Mouse (Mus musculus) heart, adult 2 months (tissue): ENCODE measurements around the gene Plcl2. TPM values are rescaled to one million over a fixed set of nuclear protein-coding genes. Genes with fewer than 3 reads are reported as not detected.
"Not testable (repeated sequence)": the region's sequence is repeated elsewhere in the genome, so short reads cannot be mapped to it uniquely, and the experiment has no call there.

Experiments
- DNase-seq, 2 experiments: peaks; one replicate each; pipeline ENCODE4 v3.0.0; 2021
- H3K27ac ChIP-seq: fragments of 200-600 bp; 2 replicates; pipeline ENCODE4 v1.8.1; 2022
- H3K27me3 ChIP-seq: fragments of 200-500 bp; 2 replicates; pipeline ENCODE4 v1.6.1; 2012; ENCODE audit warnings: mild to moderate bottlenecking, low read length, inconsistent platforms, mixed read lengths; ENCODE audit not compliant: control insufficient read depth, insufficient read depth
- H3K36me3 ChIP-seq: fragments of 200-500 bp; 2 replicates; pipeline ENCODE4 v1.6.1; 2012; ENCODE audit warnings: low read length, inconsistent platforms; ENCODE audit not compliant: control insufficient read depth, insufficient read depth
- H3K4me1 ChIP-seq: fragments of 200-500 bp; 2 replicates; pipeline ENCODE4 v1.6.1; 2011; ENCODE audit warnings: low read length; ENCODE audit not compliant: control insufficient read depth, insufficient read depth
- H3K4me3 ChIP-seq: fragments of 200-600 bp; 2 replicates; pipeline ENCODE4 v1.8.1; 2022
- H3K79me2 ChIP-seq: fragments of 200-500 bp; replicated peaks from 2 replicates; pipeline ENCODE4 v1.6.1; 2012; ENCODE audit warnings: mild to moderate bottlenecking, inconsistent platforms, low read length, moderate library complexity, mixed read lengths; ENCODE audit not compliant: control insufficient read depth, insufficient read depth
- H3K9ac ChIP-seq: fragments of 200-500 bp; 2 replicates; pipeline ENCODE4 v1.6.1; 2012; ENCODE audit warnings: low read depth, mild to moderate bottlenecking, control low read depth, inconsistent platforms, low read length, mixed read lengths
- CTCF ChIP-seq: fragments of 200-600 bp; IDR thresholded peaks from 2 replicates; pipeline ENCODE4 v1.8.1; 2022; ENCODE audit warnings: antibody characterized with exemption, mild to moderate bottlenecking, moderate library complexity
- EP300 ChIP-seq: fragments of 200-500 bp; IDR thresholded peaks from 2 replicates; pipeline ENCODE4 v1.6.1; 2011; ENCODE audit warnings: low read depth, low read length, control low read depth; ENCODE audit not compliant: insufficient read depth
- POLR2A ChIP-seq: fragments of 200-500 bp; IDR thresholded peaks from 2 replicates; pipeline ENCODE4 v1.6.1; 2011; ENCODE audit warnings: mild to moderate bottlenecking, low read depth, low read length, control low read depth; ENCODE audit not compliant: insufficient read depth
- whole genome bisulfite sequencing: fragments of 180-500 bp; shearing (Covaris S2); methylation state at CpG from one replicate; pipeline ENCODE4 v1.1.7; 2018; 5-methylcytosine and 5-hydroxymethylcytosine counted together
- intact Hi-C: fragments of 180-260 bp; cut with DNase I; formaldehyde crosslinking; loops from one replicate; pipeline ENCODE4 v1.15.1; 2025
- polyA plus RNA-seq: library from polyadenylated mRNA; depleted of rRNA; stranded (reverse); fragments of >200 nt; gene quantifications from 2 replicates; pipeline ENCODE4 v1.2.3, GENCODE M21; 2012
- total RNA-seq, 2 experiments: library from RNA; stranded (reverse); gene quantifications; 2 replicates each; pipeline ENCODE4 v1.2.3; 2021

Plcl2 gene
- total and polyA plus RNA-seq, 3 experiments = 2.8 to 8.0 (median 7.5) TPM

GRCm38 (mm10) chr17:50627658-50628057 lies 118.5 kb downstream of the Plcl2 start:
- H3K79me2 ChIP-seq = no peaks in the 10 kb centered on the region
- WGBS = 97% methylated on average over 3 of the region's 3 CpGs
- no peak for TF ChIP-seq CTCF
- TF ChIP-seq EP300 = no peak
- TF ChIP-seq POLR2A = no peak
- no peak overlapping the region for H3K4me3 ChIP-seq
- no peaks in the 10 kb centered on the region for H3K36me3 ChIP-seq
- intact Hi-C loops = loop anchor here (2.0 to 5.0 kb wide), 3 partner anchors 119 to 335 kb away; partner anchors contain the start of genes Dazl and Plcl2
- H3K27ac ChIP-seq = no peak overlapping the region
- peaks cover 1% of the 10 kb centered on the region; the same call in 1 of the 2 replicates for H3K4me1 ChIP-seq
- DNase-seq = no peak
- H3K9ac ChIP-seq = no peak overlapping the region
- no peaks in the 10 kb centered on the region for H3K27me3 ChIP-seq

- intact Hi-C loops = loop anchor here (2.0 to 5.0 kb wide), 3 partner anchors 120 to 336 kb away; partner anchors contain the start of genes Dazl and Plcl2
- no peaks in the 10 kb centered on the region for H3K36me3 ChIP-seq
- no peaks in the 10 kb centered on the region for H3K4me1 ChIP-seq
- H3K9ac ChIP-seq = no peak overlapping the region
- H3K27ac ChIP-seq = no peak overlapping the region
- H3K79me2 ChIP-seq = no peaks in the 10 kb centered on the region
- H3K27me3 ChIP-seq = no peaks in the 10 kb centered on the region
- H3K4me3 ChIP-seq = no peak overlapping the region
- TF ChIP-seq EP300 (no peak), CTCF (peak; percentile 76)
- no peak for DNase-seq
These were observed 119.5 kb downstream of the Plcl2 start for GRCm38 (mm10) chr17:50628716-50629115.

DNA sequence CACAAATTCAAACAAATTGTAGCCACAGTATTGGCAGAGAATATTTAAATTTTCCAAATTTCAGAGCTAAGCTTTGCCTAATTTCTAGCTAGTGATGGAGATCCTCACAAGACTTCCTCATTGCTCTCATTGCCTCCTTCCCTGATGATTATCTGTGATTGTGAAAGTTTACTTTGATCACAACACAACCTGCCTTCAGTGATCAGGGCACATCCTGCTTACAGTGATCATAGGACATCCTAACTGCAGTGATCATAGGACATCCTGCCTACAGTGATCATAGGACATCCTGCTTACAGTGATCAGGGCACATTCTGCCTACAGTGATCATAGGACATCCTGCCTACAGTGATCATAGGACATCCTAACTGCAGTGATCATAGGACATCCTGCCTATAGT lies 121.8 kb downstream of the Plcl2 start:
- intact Hi-C loops, H3K4me3 ChIP-seq, H3K36me3 ChIP-seq, H3K27me3 ChIP-seq, H3K9ac ChIP-seq, H3K27ac ChIP-seq, H3K4me1 ChIP-seq, DNase-seq, H3K79me2 ChIP-seq: not testable (repeated sequence)

DNA sequence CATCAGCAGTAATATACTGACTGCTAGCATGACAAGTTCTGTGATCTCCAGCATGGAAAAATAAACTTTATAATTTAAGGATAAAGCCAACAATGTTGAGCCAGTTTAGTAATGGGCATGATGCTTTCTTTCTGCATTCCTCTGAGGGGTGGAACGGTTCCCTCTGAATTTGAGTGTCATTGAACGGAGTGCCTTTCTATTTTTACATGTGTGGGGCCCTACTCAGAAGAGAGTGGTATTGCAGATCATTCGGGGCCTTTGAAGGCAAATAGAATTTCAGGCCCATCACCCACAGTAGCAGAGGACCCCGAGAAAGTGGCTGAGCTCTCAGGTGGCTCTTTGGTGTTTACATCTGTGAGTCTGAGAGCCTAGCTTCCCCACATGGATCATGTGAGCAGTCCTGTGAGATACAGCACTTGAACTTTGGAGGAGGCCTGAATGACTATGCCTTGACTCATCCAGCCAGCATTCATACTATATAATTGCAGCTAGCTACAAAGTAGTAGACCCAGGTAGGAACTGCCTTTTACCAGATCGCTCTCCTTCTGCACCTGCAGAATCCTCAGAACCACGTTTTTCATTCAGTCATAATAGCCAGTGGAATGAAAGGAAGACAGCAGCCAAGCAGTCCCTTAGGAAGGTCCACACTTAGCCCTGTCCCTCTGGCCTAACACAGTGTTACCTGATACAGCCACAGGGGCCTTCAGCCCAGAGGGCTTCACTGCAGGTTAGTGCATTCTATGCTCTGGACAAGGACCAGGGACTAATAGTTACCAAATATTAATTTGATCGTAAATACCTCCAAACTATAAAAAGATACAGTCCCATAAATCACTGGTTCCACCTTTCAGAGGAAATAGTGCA lies 125.0 kb downstream of the Plcl2 start:
- TF ChIP-seq EP300 (no peak), CTCF (no peak), POLR2A (no peak)
- H3K4me3 ChIP-seq = no peak overlapping the region
- H3K79me2 ChIP-seq = no peaks in the 10 kb centered on the region
- peaks cover 2% of the 10 kb centered on the region; the same call in 1 of the 2 replicates for H3K36me3 ChIP-seq
- no peaks in the 10 kb centered on the region for H3K27me3 ChIP-seq
- H3K27ac ChIP-seq = no peak overlapping the region
- WGBS = 63% methylated on average over 7 of the region's 7 CpGs
- no peak overlapping the region for H3K9ac ChIP-seq
- no peaks in the 10 kb centered on the region; the same call in 1 of the 2 replicates for H3K4me1 ChIP-seq
- intact Hi-C loops = no loop called here
- DNase-seq = no peak

DNA sequence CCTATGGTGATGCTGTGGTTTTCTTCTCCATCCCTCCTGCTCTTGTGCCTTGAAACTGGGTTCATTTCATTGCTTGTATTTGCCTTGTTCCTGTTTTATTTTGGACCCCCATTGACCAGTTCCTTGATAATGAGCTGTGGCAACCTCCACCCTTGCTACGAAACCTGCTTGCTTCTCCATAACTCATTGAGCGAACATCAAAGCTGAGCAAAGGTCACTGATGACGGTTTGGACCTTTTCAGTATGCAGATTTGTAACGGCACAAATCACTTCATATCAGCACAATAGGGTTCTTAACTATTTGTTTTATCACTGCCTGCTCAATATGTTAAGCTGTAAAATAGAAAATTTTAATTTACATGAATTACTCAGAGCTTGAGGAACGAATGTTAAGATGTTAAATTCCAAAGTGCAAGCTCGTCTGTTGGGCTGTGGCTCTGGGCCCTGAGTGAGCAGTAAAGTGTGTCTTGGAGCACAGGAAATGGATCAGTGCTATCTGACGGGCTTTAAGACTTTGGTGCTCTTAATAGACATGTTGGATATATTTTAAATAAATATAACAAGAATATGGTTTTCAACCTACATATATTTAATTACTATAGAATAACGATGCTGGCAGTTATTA lies 126.9 kb downstream of the Plcl2 start:
- no peaks in the 10 kb centered on the region; the same call in 1 of the 2 replicates for H3K4me1 ChIP-seq
- no peak overlapping the region for H3K9ac ChIP-seq
- TF ChIP-seq EP300 (no peak), CTCF (no peak), POLR2A (no peak)
- no peak overlapping the region for H3K27ac ChIP-seq
- H3K27me3 ChIP-seq = no peaks in the 10 kb centered on the region
- 85% methylated on average over 8 of the region's 8 CpGs for whole genome bisulfite sequencing
- H3K79me2 ChIP-seq = no peaks in the 10 kb centered on the region
- peaks cover 2% of the 10 kb centered on the region; the same call in 1 of the 2 replicates for H3K36me3 ChIP-seq
- intact Hi-C loops = no loop called here
- DNase-seq = no peak
- no peak overlapping the region for H3K4me3 ChIP-seq

DNA sequence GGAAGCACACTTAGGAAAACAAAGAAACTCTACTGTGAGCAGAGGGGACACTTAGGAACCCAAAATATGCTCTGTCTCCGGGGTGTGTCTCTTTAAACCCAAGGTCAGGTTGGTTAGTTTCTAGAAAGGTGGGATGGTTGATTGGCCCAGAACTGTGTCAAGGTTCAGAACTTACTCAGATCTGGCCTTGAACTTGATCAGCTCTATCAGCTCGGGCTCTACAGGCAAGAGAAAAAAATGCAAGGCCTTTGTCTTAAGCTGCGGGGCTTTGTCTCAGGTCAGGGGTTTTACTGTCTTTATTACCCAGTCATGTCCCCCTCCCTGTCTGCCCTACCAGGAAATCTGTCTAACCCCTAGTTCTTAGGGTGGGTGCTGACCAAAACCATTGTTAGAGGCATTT lies 129.6 kb downstream of the Plcl2 start:
- no peak overlapping the region for H3K27ac ChIP-seq
- H3K4me3 ChIP-seq = no peak overlapping the region
- H3K4me1 ChIP-seq = peaks cover 3% of the 10 kb centered on the region
- H3K36me3 ChIP-seq = peaks cover 2% of the 10 kb centered on the region; the same call in 1 of the 2 replicates
- H3K9ac ChIP-seq = no peak overlapping the region
- 92% methylated on average over 3 of the region's 3 CpGs for WGBS
- intact Hi-C loops = no loop called here
- TF ChIP-seq CTCF (no peak), EP300 (no peak), POLR2A (no peak)
- DNase-seq = no peak
- H3K27me3 ChIP-seq = no peaks in the 10 kb centered on the region
- H3K79me2 ChIP-seq = no peaks in the 10 kb centered on the region
